Mouse (Mus musculus) hindbrain, embryonic 13.5 days (tissue): Measurements from ENCODE around the gene 1700009N14Rik. TPM values are rescaled to one million over a fixed set of nuclear protein-coding genes. Genes with fewer than 3 reads are reported as not detected.

Experiments used
- ATAC-seq: fragments of 200-750 bp; cut with Nextera tagmentation; 2 replicates; pipeline ENCODE4 v1.8.0; 2017; ENCODE audit warnings: moderate TSS enrichment; ENCODE audit not compliant: low FRiP score
- H3K27ac ChIP-seq: fragments of 300-500 bp; sonication (generic); 2 replicates; pipeline ENCODE4 v1.5.1; 2015; ENCODE audit warnings: inconsistent platforms, mild to moderate bottlenecking, moderate library complexity
- H3K27me3 ChIP-seq: fragments of 300-500 bp; sonication (generic); 2 replicates; pipeline ENCODE4 v1.6.1; 2015; ENCODE audit warnings: mild to moderate bottlenecking, inconsistent platforms
- H3K36me3 ChIP-seq: fragments of 300-500 bp; sonication (generic); 2 replicates; pipeline ENCODE4 v1.6.1; 2015; ENCODE audit warnings: mild to moderate bottlenecking, inconsistent platforms
- H3K4me1 ChIP-seq: fragments of 300-500 bp; sonication (generic); replicated peaks from 2 replicates; pipeline ENCODE4 v1.6.1; 2015; ENCODE audit warnings: inconsistent platforms
- H3K4me2 ChIP-seq: fragments of 300-500 bp; sonication (generic); 2 replicates; pipeline ENCODE4 v1.6.1; 2015; ENCODE audit warnings: inconsistent platforms, mild to moderate bottlenecking, moderate library complexity
- H3K4me3 ChIP-seq: fragments of 300-500 bp; sonication (generic); 2 replicates; pipeline ENCODE4 v1.5.1; 2015; ENCODE audit warnings: mild to moderate bottlenecking, inconsistent platforms
- H3K9ac ChIP-seq: fragments of 300-500 bp; sonication (generic); 2 replicates; pipeline ENCODE4 v1.6.1; 2015; ENCODE audit warnings: mild to moderate bottlenecking, inconsistent platforms
- H3K9me3 ChIP-seq: fragments of 300-500 bp; sonication (generic); 2 replicates; pipeline ENCODE4 v1.6.1; 2016; ENCODE audit warnings: inconsistent platforms
- WGBS: fragments of 180-500 bp; shearing (Covaris S2); methylation state at CpG from one replicate; pipeline ENCODE4 v1.1.7; 2015; 5-methylcytosine and 5-hydroxymethylcytosine counted together
- polyA plus RNA-seq: library from polyadenylated mRNA; unstranded; fragments of >200 nt; fragmentation: Nextera tagmentation; extraction: Ambion mirVana; gene quantifications from 2 replicates; pipeline ENCODE4 v1.2.1, GENCODE M21; 2015

Gene 1700009N14Rik
- not detected in 2 replicates for polyA plus RNA-seq

DNA sequence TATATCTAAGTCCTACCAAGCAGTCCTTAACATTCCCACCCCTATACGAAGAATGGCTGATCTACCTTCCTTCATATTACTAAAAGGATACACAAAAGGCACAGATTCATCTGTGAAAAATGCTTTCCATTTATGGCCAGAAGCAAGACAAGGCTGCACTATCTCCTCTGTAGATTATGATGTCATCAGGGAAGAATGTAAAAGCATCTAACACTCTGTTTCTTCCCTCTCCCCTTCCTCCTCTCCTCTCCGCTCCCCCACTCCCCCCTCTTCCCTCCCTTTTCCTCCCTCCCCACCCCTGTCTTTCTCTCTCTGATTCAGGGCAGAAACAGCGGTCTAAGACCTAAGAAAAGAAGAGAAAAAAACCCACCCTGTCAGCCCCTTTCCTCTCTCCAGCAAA, at the start of gene 1700009N14Rik:
Gene 1700009N14Rik (plus strand): TSS at position 227 of the 400 bp plus-strand sequence.
- Histone ChIP-seq H3K9ac (no peak within 1 kb of the TSS), H3K4me3 (no peak within 1 kb of the TSS), H3K4me1 (no peaks in the 10 kb centered on the region), H3K27me3 (no peaks in the 10 kb centered on the region), H3K4me2 (no peak within 1 kb of the TSS), H3K27ac (no peak within 1 kb of the TSS), H3K9me3 (no peaks in the 10 kb centered on the region), H3K36me3 (no peaks in the 10 kb centered on the region)
- 80% methylated on average over 3 of the region's 3 CpGs for WGBS
- no peak for ATAC-seq

DNA sequence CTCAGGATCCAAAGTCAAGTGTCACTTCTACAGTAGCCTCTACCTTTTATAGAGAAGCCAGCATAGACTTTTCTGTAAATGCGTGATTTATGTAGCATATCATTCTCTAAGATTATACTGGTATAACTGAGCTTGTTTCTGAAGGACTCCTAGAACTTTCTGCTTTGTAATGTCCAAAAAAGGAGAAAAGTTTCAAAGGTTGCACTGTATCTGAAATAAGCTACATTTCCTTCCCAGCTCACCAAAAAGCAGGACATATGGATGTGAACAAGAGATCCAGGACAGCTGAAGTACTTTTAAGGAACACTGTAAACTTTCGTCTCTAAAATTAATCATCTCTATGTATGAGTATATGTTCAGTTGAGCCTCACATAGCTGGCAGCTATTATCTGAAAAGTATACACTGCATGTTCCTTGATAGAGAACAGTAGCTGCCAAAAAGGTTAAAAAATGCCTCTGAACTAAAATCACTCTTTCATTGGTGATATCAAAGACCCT, 12.2 kb upstream of the 1700009N14Rik start:
- H3K36me3 ChIP-seq, result no peaks in the 10 kb centered on the region
- ATAC-seq, result no peak
- H3K27ac ChIP-seq, result no peak overlapping the region
- H3K4me2 ChIP-seq, result no peak overlapping the region
- H3K9ac ChIP-seq, result no peak overlapping the region
- H3K4me3 ChIP-seq, result no peak overlapping the region
- H3K27me3 ChIP-seq, result no peaks in the 10 kb centered on the region
- no peaks in the 10 kb centered on the region for H3K9me3 ChIP-seq
- no peaks in the 10 kb centered on the region for H3K4me1 ChIP-seq
- 88% methylated on average over 2 of the region's 2 CpGs for WGBS

DNA sequence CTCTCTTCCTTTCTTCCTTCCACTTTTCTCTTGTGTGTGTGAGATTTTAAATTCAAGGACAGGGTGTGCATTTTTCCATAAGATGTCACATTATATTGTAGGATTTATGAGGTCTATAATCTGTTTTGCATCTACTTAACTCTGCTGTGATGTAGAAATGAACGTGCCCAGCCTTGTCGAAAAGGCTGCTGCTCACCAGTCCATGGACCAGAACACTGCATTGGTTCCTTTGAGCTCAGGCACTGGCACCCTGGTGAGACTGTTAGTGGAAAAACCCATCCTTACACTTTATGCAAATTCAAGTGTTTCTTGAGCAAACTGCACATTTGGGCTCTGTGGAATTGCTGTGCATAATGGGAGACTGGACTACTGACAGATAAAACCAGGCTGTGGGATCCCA, 24.2 kb downstream of the 1700009N14Rik start:
- no peaks in the 10 kb centered on the region for H3K27me3 ChIP-seq
- H3K36me3 ChIP-seq, result no peaks in the 10 kb centered on the region
- no peak overlapping the region for H3K4me2 ChIP-seq
- H3K27ac ChIP-seq, result no peak overlapping the region
- no peak overlapping the region for H3K4me3 ChIP-seq
- no peak overlapping the region for H3K9ac ChIP-seq
- 57% methylated on average over 2 of the region's 2 CpGs for WGBS
- H3K9me3 ChIP-seq, result no peaks in the 10 kb centered on the region
- no peaks in the 10 kb centered on the region for H3K4me1 ChIP-seq
- no peak; the same call in 1 of the 2 replicates for ATAC-seq

DNA sequence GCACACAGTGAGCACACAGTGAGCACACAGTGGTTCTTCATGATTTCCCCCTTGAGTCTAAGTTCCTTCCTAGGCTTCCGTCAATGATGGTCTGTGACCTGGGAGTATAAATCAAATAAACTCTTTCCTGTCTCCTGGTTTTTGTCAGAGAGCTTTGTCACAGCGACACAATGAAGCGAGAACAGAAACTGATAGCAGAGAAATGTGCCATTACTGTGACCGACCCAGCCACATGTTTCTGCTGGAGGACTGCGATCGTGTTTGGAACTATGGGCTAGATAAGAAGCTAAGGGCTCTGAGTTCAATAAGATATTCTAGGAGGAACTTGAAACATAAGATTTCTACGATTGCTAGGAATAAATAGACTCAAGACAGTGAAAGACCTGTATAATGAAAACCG, 36.3 kb downstream of the 1700009N14Rik start:
- no peak for ATAC-seq

DNA sequence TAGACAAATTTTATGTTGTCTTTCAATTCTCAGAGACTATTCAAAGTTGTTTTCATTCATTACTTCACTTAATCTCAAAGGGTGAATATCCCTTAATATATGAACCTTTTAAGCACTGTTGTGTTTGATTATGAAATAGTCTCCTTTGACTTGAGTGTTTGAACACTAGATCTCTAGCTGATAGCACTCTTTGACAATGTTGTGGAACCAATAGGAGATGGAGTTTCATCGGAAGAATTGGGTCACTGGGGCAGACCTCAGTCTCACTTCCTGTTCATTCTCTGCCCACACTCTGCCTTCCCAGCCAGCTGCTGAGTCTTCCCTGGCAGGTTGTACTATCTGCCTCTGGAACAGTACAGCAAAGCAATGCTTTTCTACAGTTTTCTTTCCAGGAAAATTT, 43.5 kb downstream of the 1700009N14Rik start:
- H3K27ac ChIP-seq, result no peak overlapping the region
- H3K9me3 ChIP-seq, result no peaks in the 10 kb centered on the region
- H3K4me2 ChIP-seq, result no peak overlapping the region
- H3K4me3 ChIP-seq, result no peak overlapping the region
- no peaks in the 10 kb centered on the region for H3K4me1 ChIP-seq
- no peak for ATAC-seq
- WGBS, result 39% methylated on average over 1 of the region's 1 CpGs
- H3K9ac ChIP-seq, result no peak overlapping the region
- no peaks in the 10 kb centered on the region for H3K36me3 ChIP-seq
- no peaks in the 10 kb centered on the region for H3K27me3 ChIP-seq

More for the DNA sequence above, 36.3 kb downstream of the 1700009N14Rik start:
- H3K9me3 ChIP-seq, result no peaks in the 10 kb centered on the region
- H3K27ac ChIP-seq, result no peak overlapping the region
- no peak overlapping the region for H3K9ac ChIP-seq
- no peak overlapping the region for H3K4me2 ChIP-seq
- H3K4me1 ChIP-seq, result no peaks in the 10 kb centered on the region
- H3K27me3 ChIP-seq, result no peaks in the 10 kb centered on the region
- no peak overlapping the region for H3K4me3 ChIP-seq
- WGBS, result 88% methylated on average over 8 of the region's 8 CpGs
- H3K36me3 ChIP-seq, result no peaks in the 10 kb centered on the region

DNA sequence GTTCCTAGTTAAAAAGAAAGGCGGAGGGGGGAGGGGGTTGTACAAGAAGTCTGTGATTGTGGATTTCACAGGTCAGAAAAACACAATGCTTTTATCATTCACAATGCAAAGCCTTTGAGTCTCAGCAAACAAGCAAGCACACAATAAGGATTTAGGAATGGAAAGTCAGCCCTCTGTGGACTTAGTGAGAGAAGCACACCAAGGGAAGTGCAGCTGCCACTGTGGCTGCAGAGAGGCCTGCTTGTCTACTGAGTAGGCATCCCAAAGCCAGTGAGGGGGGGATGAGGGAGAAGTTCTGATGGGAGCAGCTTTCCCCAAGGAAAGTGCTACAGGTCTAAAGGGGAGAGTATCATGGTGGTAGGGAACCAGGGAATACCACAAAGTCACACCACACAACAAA, 45.8 kb downstream of the 1700009N14Rik start:
- ATAC-seq, result no peak
- no peak overlapping the region for H3K27ac ChIP-seq

More for the DNA sequence above, 45.8 kb downstream of the 1700009N14Rik start:
- Histone ChIP-seq H3K4me1 (no peaks in the 10 kb centered on the region), H3K9me3 (no peaks in the 10 kb centered on the region), H3K27me3 (no peaks in the 10 kb centered on the region), H3K36me3 (no peaks in the 10 kb centered on the region), H3K9ac (no peak overlapping the region), H3K4me2 (no peak overlapping the region), H3K4me3 (no peak overlapping the region)
- 48% methylated on average over 1 of the region's 1 CpGs for WGBS
